Mouse (Mus musculus): ENCODE measurements around the gene Dtx1.

The Dtx1 gene

GRCm38 (mm10) chr5:120711827-120712226 lies at the start of gene Dtx1:
TSS of gene Dtx1 (minus strand) at chr5:120711927.
- no peak for DNase-seq (ENCODE audit: low spot score)

- no peak for DNase-seq (ENCODE audit: low spot score)
Measured at GRCm38 (mm10) chr5:120754215-120754614, 42.5 kb upstream of the Dtx1 start.

GRCm38 (mm10) chr5:120752786-120753185 lies 41.1 kb upstream of the Dtx1 start:
- no peak for DNase-seq (ENCODE audit: low spot score)

- no peak for DNase-seq (ENCODE audit: low spot score)
Measured at GRCm38 (mm10) chr5:120751206-120751605, 39.5 kb upstream of the Dtx1 start.

GRCm38 (mm10) chr5:120749688-120750087 lies 38.0 kb upstream of the Dtx1 start, which contains the start of gene Oas2:
TSS of gene Oas2 (minus strand) at chr5:120749853.
- no peak for DNase-seq (ENCODE audit: low spot score)

- DNase-seq (ENCODE audit: low spot score), result peak; percentile 39
Measured at GRCm38 (mm10) chr5:120746451-120746850, 34.7 kb upstream of the Dtx1 start.

- peak; percentile 35 for DNase-seq (ENCODE audit: low spot score)
Measured at GRCm38 (mm10) chr5:120742125-120742524, 30.4 kb upstream of the Dtx1 start.

- no peak for DNase-seq (ENCODE audit: low spot score)
Measured at GRCm38 (mm10) chr5:120734380-120734990, 22.8 kb upstream of the Dtx1 start.

- no peak for DNase-seq (ENCODE audit: low spot score)
Measured at GRCm38 (mm10) chr5:120733696-120734095, 22.0 kb upstream of the Dtx1 start.

GRCm38 (mm10) chr5:120732740-120733139 lies 21.0 kb upstream of the Dtx1 start:
- no peak for DNase-seq (ENCODE audit: low spot score)

GRCm38 (mm10) chr5:120729319-120729718 lies 17.6 kb upstream of the Dtx1 start:
- no peak for DNase-seq (ENCODE audit: low spot score)

GRCm38 (mm10) chr5:120725811-120726455 lies 14.2 kb upstream of the Dtx1 start:
- DNase-seq (ENCODE audit: low spot score), result no peak

- DNase-seq (ENCODE audit: low spot score), result no peak
Measured at GRCm38 (mm10) chr5:120721005-120721404, 9.3 kb upstream of the Dtx1 start.

- DNase-seq (ENCODE audit: low spot score), result no peak
Measured at GRCm38 (mm10) chr5:120718600-120719378, 7.1 kb upstream of the Dtx1 start.

- DNase-seq (ENCODE audit: low spot score), result no peak
Measured at GRCm38 (mm10) chr5:120717136-120717535, 5.4 kb upstream of the Dtx1 start.

- DNase-seq (ENCODE audit: low spot score), result peak; percentile 34
Measured at GRCm38 (mm10) chr5:120714314-120714713, 2.6 kb upstream of the Dtx1 start.

GRCm38 (mm10) chr5:120712721-120713120 lies 994 bp upstream of the Dtx1 start:
- no peak for DNase-seq (ENCODE audit: low spot score)

- DNase-seq (ENCODE audit: low spot score), result no peak
Measured at GRCm38 (mm10) chr5:120711416-120711815, 311 bp downstream of the Dtx1 start.

GRCm38 (mm10) chr5:120710826-120711248 lies 890 bp downstream of the Dtx1 start:
- DNase-seq (ENCODE audit: low spot score), result no peak

- no peak for DNase-seq (ENCODE audit: low spot score)
Measured at GRCm38 (mm10) chr5:120710161-120710825, 1.4 kb downstream of the Dtx1 start.

GRCm38 (mm10) chr5:120706976-120707375 lies 4.8 kb downstream of the Dtx1 start:
- no peak for DNase-seq (ENCODE audit: low spot score)

GRCm38 (mm10) chr5:120706541-120706940 lies 5.2 kb downstream of the Dtx1 start:
- no peak for DNase-seq (ENCODE audit: low spot score)

Measured in c-Kit-positive CD71-positive TER-119-positive erythroid progenitor cells, embryonic 14.5 days (primary cell).